Mouse (Mus musculus): ENCODE data around the gene Rnaseh2b. TPM values are rescaled to one million over a fixed set of nuclear protein-coding genes. Genes with fewer than 3 reads are reported as not detected.

Rnaseh2b gene
- polyA plus RNA-seq, 1 experiment from 2014 or later: 70.4 TPM

GRCm38 (mm10) chr14:62383786-62384299, 91.5 kb downstream of the Rnaseh2b start:
- no peak overlapping the region for H3K4me2 ChIP-seq (ENCODE audit: low read length)
- no peaks in the 10 kb centered on the region for H3K27me3 ChIP-seq (ENCODE audit: control insufficient read depth, insufficient read depth, low read length)
- H3K9ac ChIP-seq (ENCODE audit: low read length): no peak overlapping the region
- ATAC-seq (ENCODE audit: insufficient number of reproducible peaks, insufficient read depth, low FRiP score, low read depth): no peak
- no peak overlapping the region for H3K4me3 ChIP-seq (ENCODE audit: control insufficient read depth in 1 of 2, insufficient read depth in 1 of 2, low read depth in 1 of 2, low read length in 2 of 2)
- H3K4me1 ChIP-seq (ENCODE audit: control insufficient read depth in 2 of 2, insufficient read depth in 2 of 2, low read length in 2 of 2): no peaks in the 10 kb centered on the region
- 79% methylated on average over 3 of the region's 3 CpGs for WGBS
- no peak overlapping the region for H3K27ac ChIP-seq (replicated peaks in 1 of 2; ENCODE audit: control insufficient read depth in 1 of 2, insufficient read depth in 1 of 2, low read depth in 2 of 2, low read length in 2 of 2)
- H3K9me3 ChIP-seq (ENCODE audit: control insufficient read depth, low read length): no peaks in the 10 kb centered on the region
- no peaks in the 10 kb centered on the region for H3K36me3 ChIP-seq (ENCODE audit: control insufficient read depth, insufficient read depth, low read length)

- peak; percentile 59; the same call in 1 of the 2 replicates for ATAC-seq (ENCODE audit: insufficient number of reproducible peaks, insufficient read depth, low FRiP score, low read depth)
- no peaks in the 10 kb centered on the region for H3K9me3 ChIP-seq (ENCODE audit: control insufficient read depth, low read length)
- 71% methylated on average over 6 of the region's 6 CpGs for WGBS
- H3K27me3 ChIP-seq (ENCODE audit: control insufficient read depth, insufficient read depth, low read length): no peaks in the 10 kb centered on the region
- H3K27ac ChIP-seq (replicated peaks in 1 of 2; ENCODE audit: control insufficient read depth in 1 of 2, insufficient read depth in 1 of 2, low read depth in 2 of 2, low read length in 2 of 2): peak overlapping the region; percentile 12 to 32; a peak in 3 of 4 replicates
- H3K36me3 ChIP-seq (ENCODE audit: control insufficient read depth, insufficient read depth, low read length): no peaks in the 10 kb centered on the region
- H3K4me2 ChIP-seq (ENCODE audit: low read length): 0 out of 2 replicates have a peak overlapping the region, but pooled peaks have one; percentile 0
- no peak overlapping the region for H3K9ac ChIP-seq (ENCODE audit: low read length)
- H3K4me3 ChIP-seq (ENCODE audit: control insufficient read depth in 1 of 2, insufficient read depth in 1 of 2, low read depth in 1 of 2, low read length in 2 of 2): no peak overlapping the region
- peaks cover 9 to 10% of the 10 kb centered on the region in 2 experiments; a peak in 2 of 4 replicates for H3K4me1 ChIP-seq (ENCODE audit: control insufficient read depth in 2 of 2, insufficient read depth in 2 of 2, low read length in 2 of 2)
Measured at GRCm38 (mm10) chr14:62389064-62389728, 96.8 kb downstream of the Rnaseh2b start.

- 68% methylated on average over 9 of the region's 9 CpGs for WGBS
- Histone ChIP-seq H3K27me3 (ENCODE audit: control insufficient read depth, insufficient read depth, low read length) (no peaks in the 10 kb centered on the region), H3K36me3 (ENCODE audit: control insufficient read depth, insufficient read depth, low read length) (no peaks in the 10 kb centered on the region), H3K9ac (ENCODE audit: low read length) (no peak overlapping the region), H3K4me1 (ENCODE audit: control insufficient read depth in 2 of 2, insufficient read depth in 2 of 2, low read length in 2 of 2) (peaks cover 9 to 10% of the 10 kb centered on the region in 2 experiments; a peak in 2 of 4 replicates), H3K27ac (replicated peaks in 1 of 2; ENCODE audit: control insufficient read depth in 1 of 2, insufficient read depth in 1 of 2, low read depth in 2 of 2, low read length in 2 of 2) (peak overlapping the region; percentile 12 to 68; a peak in 3 of 4 replicates), H3K4me2 (ENCODE audit: low read length) (0 out of 2 replicates have a peak overlapping the region, but pooled peaks have one; percentile 0), H3K4me3 (ENCODE audit: control insufficient read depth in 1 of 2, insufficient read depth in 1 of 2, low read depth in 1 of 2, low read length in 2 of 2) (no peak overlapping the region), H3K9me3 (ENCODE audit: control insufficient read depth, low read length) (no peaks in the 10 kb centered on the region)
- ATAC-seq (ENCODE audit: insufficient number of reproducible peaks, insufficient read depth, low FRiP score, low read depth): no peak
Measured at GRCm38 (mm10) chr14:62389729-62390536, 97.5 kb downstream of the Rnaseh2b start.

GRCm38 (mm10) chr14:62392754-62393153, 100.4 kb downstream of the Rnaseh2b start:
- no peaks in the 10 kb centered on the region for H3K9me3 ChIP-seq (ENCODE audit: control insufficient read depth, low read length)
- H3K27me3 ChIP-seq (ENCODE audit: control insufficient read depth, insufficient read depth, low read length): no peaks in the 10 kb centered on the region
- no peak overlapping the region for H3K4me3 ChIP-seq (ENCODE audit: control insufficient read depth in 1 of 2, insufficient read depth in 1 of 2, low read depth in 1 of 2, low read length in 2 of 2)
- WGBS: 45% methylated on average over 4 of the region's 4 CpGs
- no peak overlapping the region for H3K27ac ChIP-seq (replicated peaks in 1 of 2; ENCODE audit: control insufficient read depth in 1 of 2, insufficient read depth in 1 of 2, low read depth in 2 of 2, low read length in 2 of 2)
- no peak overlapping the region for H3K4me2 ChIP-seq (ENCODE audit: low read length)
- H3K4me1 ChIP-seq (ENCODE audit: control insufficient read depth in 2 of 2, insufficient read depth in 2 of 2, low read length in 2 of 2): peaks cover 12 to 14% of the 10 kb centered on the region in 2 experiments
- no peak for ATAC-seq (ENCODE audit: insufficient number of reproducible peaks, insufficient read depth, low FRiP score, low read depth)
- no peaks in the 10 kb centered on the region for H3K36me3 ChIP-seq (ENCODE audit: control insufficient read depth, insufficient read depth, low read length)
- no peak overlapping the region for H3K9ac ChIP-seq (ENCODE audit: low read length)

- Histone ChIP-seq H3K4me2 (ENCODE audit: low read length) (no peak overlapping the region), H3K36me3 (ENCODE audit: control insufficient read depth, insufficient read depth, low read length) (no peaks in the 10 kb centered on the region), H3K27ac (replicated peaks in 1 of 2; ENCODE audit: control insufficient read depth in 1 of 2, insufficient read depth in 1 of 2, low read depth in 2 of 2, low read length in 2 of 2) (no peak overlapping the region), H3K9ac (ENCODE audit: low read length) (no peak overlapping the region), H3K27me3 (ENCODE audit: control insufficient read depth, insufficient read depth, low read length) (no peaks in the 10 kb centered on the region), H3K4me1 (ENCODE audit: control insufficient read depth in 2 of 2, insufficient read depth in 2 of 2, low read length in 2 of 2) (peaks cover 10% of the 10 kb centered on the region in 2 experiments), H3K9me3 (ENCODE audit: control insufficient read depth, low read length) (no peaks in the 10 kb centered on the region), H3K4me3 (ENCODE audit: control insufficient read depth in 1 of 2, insufficient read depth in 1 of 2, low read depth in 1 of 2, low read length in 2 of 2) (no peak overlapping the region)
- 70% methylated on average over 2 of the region's 2 CpGs for WGBS
- no peak for ATAC-seq (ENCODE audit: insufficient number of reproducible peaks, insufficient read depth, low FRiP score, low read depth)
Measured at GRCm38 (mm10) chr14:62395346-62395745, 103.0 kb downstream of the Rnaseh2b start.

GRCm38 (mm10) chr14:62416007-62416741, 123.8 kb downstream of the Rnaseh2b start:
- Histone ChIP-seq H3K4me1 (ENCODE audit: control insufficient read depth in 2 of 2, insufficient read depth in 2 of 2, low read length in 2 of 2) (peaks cover 18 to 23% of the 10 kb centered on the region in 2 experiments), H3K27ac (replicated peaks in 1 of 2; ENCODE audit: control insufficient read depth in 1 of 2, insufficient read depth in 1 of 2, low read depth in 2 of 2, low read length in 2 of 2) (peak overlapping the region; percentile 8 to 49), H3K9ac (ENCODE audit: low read length) (no peak overlapping the region), H3K9me3 (ENCODE audit: control insufficient read depth, low read length) (peaks cover 4% of the 10 kb centered on the region; the same call in 1 of the 2 replicates), H3K4me2 (ENCODE audit: low read length) (no peak overlapping the region), H3K4me3 (ENCODE audit: control insufficient read depth in 1 of 2, insufficient read depth in 1 of 2, low read depth in 1 of 2, low read length in 2 of 2) (no peak overlapping the region), H3K27me3 (ENCODE audit: control insufficient read depth, insufficient read depth, low read length) (no peaks in the 10 kb centered on the region), H3K36me3 (ENCODE audit: control insufficient read depth, insufficient read depth, low read length) (no peaks in the 10 kb centered on the region)
- no peak for ATAC-seq (ENCODE audit: insufficient number of reproducible peaks, insufficient read depth, low FRiP score, low read depth)
- 73% methylated on average over 7 of the region's 7 CpGs for WGBS

- Histone ChIP-seq H3K27ac (replicated peaks in 1 of 2; ENCODE audit: control insufficient read depth in 1 of 2, insufficient read depth in 1 of 2, low read depth in 2 of 2, low read length in 2 of 2) (peak overlapping the region; percentile 8 to 49), H3K4me3 (ENCODE audit: control insufficient read depth in 1 of 2, insufficient read depth in 1 of 2, low read depth in 1 of 2, low read length in 2 of 2) (no peak overlapping the region), H3K36me3 (ENCODE audit: control insufficient read depth, insufficient read depth, low read length) (no peaks in the 10 kb centered on the region), H3K27me3 (ENCODE audit: control insufficient read depth, insufficient read depth, low read length) (no peaks in the 10 kb centered on the region), H3K4me2 (ENCODE audit: low read length) (no peak overlapping the region), H3K4me1 (ENCODE audit: control insufficient read depth in 2 of 2, insufficient read depth in 2 of 2, low read length in 2 of 2) (peaks cover 18 to 23% of the 10 kb centered on the region in 2 experiments), H3K9ac (ENCODE audit: low read length) (0 out of 2 replicates have a peak overlapping the region, but pooled peaks have one; percentile 12), H3K9me3 (ENCODE audit: control insufficient read depth, low read length) (peaks cover 4% of the 10 kb centered on the region; the same call in 1 of the 2 replicates)
- 11% methylated on average over 1 of the region's 1 CpGs for WGBS
- ATAC-seq (ENCODE audit: insufficient number of reproducible peaks, insufficient read depth, low FRiP score, low read depth): no peak; the same call in 1 of the 2 replicates
Measured at GRCm38 (mm10) chr14:62416742-62417134, 124.3 kb downstream of the Rnaseh2b start.

Data from heart, embryonic 14.5 days (tissue).